Mouse (Mus musculus): ENCODE results near the gene Acpp. TPM values are rescaled to one million over a fixed set of nuclear protein-coding genes. Genes with fewer than 3 reads are reported as not detected.
"Not testable (repeated sequence)": the region's sequence is repeated elsewhere in the genome, so short reads cannot be mapped to it uniquely, and the experiment has no call there.

Gene Acpp
- polyA plus RNA-seq (2015; fragmentation: Nextera tagmentation; extraction: Ambion mirVana) = 0.83 and 0.90 TPM in 2 replicates

- Histone ChIP-seq H3K4me1 (0 out of 2 replicates have a peak, but pooled peaks cover 3% of the 10 kb centered on the region), H3K27ac (peak within 1 kb of the TSS; percentile 46; the same call in 1 of the 2 replicates), H3K9me3 (no peaks in the 10 kb centered on the region), H3K27me3 (replicated peaks) (no peaks in the 10 kb centered on the region), H3K4me2 (peak within 1 kb of the TSS; percentile 47), H3K9ac (no peak within 1 kb of the TSS), H3K4me3 (replicated peaks) (peak within 1 kb of the TSS; percentile 21), H3K36me3 (no peaks in the 10 kb centered on the region)
- peak; percentile 80 for ATAC-seq (ENCODE audit: insufficient read depth, low FRiP score, low read depth)
- WGBS = 20% methylated on average over 18 of the region's 18 CpGs
Observed at GRCm38 (mm10) chr9:104337183-104337931, at the start of gene Acpp. TSS of gene Acpp (minus strand) at chr9:104337748.

GRCm38 (mm10) chr9:104382571-104383170 is 45.1 kb upstream of the Acpp start:
- no peaks in the 10 kb centered on the region for H3K9me3 ChIP-seq
- no peak overlapping the region for H3K9ac ChIP-seq
- H3K4me2 ChIP-seq = no peak overlapping the region
- no peaks in the 10 kb centered on the region for H3K36me3 ChIP-seq
- H3K27ac ChIP-seq = no peak overlapping the region
- H3K27me3 ChIP-seq (replicated peaks) = no peaks in the 10 kb centered on the region
- ATAC-seq (ENCODE audit: insufficient read depth, low FRiP score, low read depth) = no peak
- H3K4me1 ChIP-seq = no peaks in the 10 kb centered on the region
- H3K4me3 ChIP-seq (replicated peaks) = no peak overlapping the region
- 82% methylated on average over 6 of the region's 6 CpGs for WGBS

GRCm38 (mm10) chr9:104379532-104380162 is 42.1 kb upstream of the Acpp start:
- H3K9ac ChIP-seq = no peak overlapping the region
- no peaks in the 10 kb centered on the region for H3K27me3 ChIP-seq (replicated peaks)
- H3K9me3 ChIP-seq = no peaks in the 10 kb centered on the region
- no peak overlapping the region for H3K27ac ChIP-seq
- no peaks in the 10 kb centered on the region for H3K36me3 ChIP-seq
- ATAC-seq (ENCODE audit: insufficient read depth, low FRiP score, low read depth) = no peak
- 55% methylated on average over 9 of the region's 9 CpGs for WGBS
- no peak overlapping the region for H3K4me2 ChIP-seq
- H3K4me3 ChIP-seq (replicated peaks) = no peak overlapping the region
- H3K4me1 ChIP-seq = no peaks in the 10 kb centered on the region

GRCm38 (mm10) chr9:104375573-104375972 is 38.0 kb upstream of the Acpp start:
- no peak overlapping the region for H3K4me3 ChIP-seq (replicated peaks)
- H3K9me3 ChIP-seq = no peaks in the 10 kb centered on the region
- ATAC-seq (ENCODE audit: insufficient read depth, low FRiP score, low read depth) = no peak
- 32% methylated on average over 3 of the region's 3 CpGs for WGBS
- no peak overlapping the region for H3K27ac ChIP-seq
- no peak overlapping the region for H3K9ac ChIP-seq
- H3K4me1 ChIP-seq = no peaks in the 10 kb centered on the region
- H3K4me2 ChIP-seq = no peak overlapping the region
- H3K27me3 ChIP-seq (replicated peaks) = no peaks in the 10 kb centered on the region
- no peaks in the 10 kb centered on the region for H3K36me3 ChIP-seq

- no peak overlapping the region for H3K4me2 ChIP-seq
- 20% methylated on average over 6 of the region's 6 CpGs for WGBS
- no peaks in the 10 kb centered on the region for H3K9me3 ChIP-seq
- H3K27ac ChIP-seq = no peak overlapping the region
- no peak for ATAC-seq (ENCODE audit: insufficient read depth, low FRiP score, low read depth)
- H3K9ac ChIP-seq = no peak overlapping the region
- no peaks in the 10 kb centered on the region for H3K36me3 ChIP-seq
- H3K27me3 ChIP-seq (replicated peaks) = no peaks in the 10 kb centered on the region
- no peaks in the 10 kb centered on the region for H3K4me1 ChIP-seq
- no peak overlapping the region for H3K4me3 ChIP-seq (replicated peaks)
Observed at GRCm38 (mm10) chr9:104373253-104373652, 35.7 kb upstream of the Acpp start.

GRCm38 (mm10) chr9:104366983-104367382 is 29.4 kb upstream of the Acpp start:
- Histone ChIP-seq H3K36me3 (no peaks in the 10 kb centered on the region), H3K9me3 (no peaks in the 10 kb centered on the region), H3K9ac (no peak overlapping the region), H3K4me3 (replicated peaks) (no peak overlapping the region), H3K4me2 (no peak overlapping the region), H3K4me1 (no peaks in the 10 kb centered on the region), H3K27me3 (replicated peaks) (no peaks in the 10 kb centered on the region), H3K27ac (no peak overlapping the region)
- ATAC-seq (ENCODE audit: insufficient read depth, low FRiP score, low read depth) = no peak
- 79% methylated on average over 2 of the region's 2 CpGs for WGBS

GRCm38 (mm10) chr9:104361951-104362350 is 24.4 kb upstream of the Acpp start:
- not testable (repeated sequence) for ATAC-seq (ENCODE audit: insufficient read depth, low FRiP score, low read depth); H3K36me3 ChIP-seq; H3K27me3 ChIP-seq (replicated peaks); H3K4me3 ChIP-seq (replicated peaks); H3K9ac ChIP-seq; H3K9me3 ChIP-seq; H3K4me2 ChIP-seq; H3K4me1 ChIP-seq; H3K27ac ChIP-seq
- WGBS = 73% methylated on average over 1 of the region's 1 CpGs

- H3K27me3 ChIP-seq (replicated peaks) = no peaks in the 10 kb centered on the region
- H3K4me1 ChIP-seq = no peaks in the 10 kb centered on the region
- H3K36me3 ChIP-seq = no peaks in the 10 kb centered on the region
- no peak overlapping the region for H3K9ac ChIP-seq
- no peaks in the 10 kb centered on the region for H3K9me3 ChIP-seq
- H3K27ac ChIP-seq = no peak overlapping the region
- no peak overlapping the region for H3K4me3 ChIP-seq (replicated peaks)
- WGBS = 63% methylated on average over 17 of the region's 17 CpGs
- H3K4me2 ChIP-seq = no peak overlapping the region
- 0 out of 2 replicates have a peak, but pooled peaks have one; percentile 14 for ATAC-seq (ENCODE audit: insufficient read depth, low FRiP score, low read depth)
Observed at GRCm38 (mm10) chr9:104361073-104361891, 23.7 kb upstream of the Acpp start.

- H3K9ac ChIP-seq = no peak overlapping the region
- H3K27me3 ChIP-seq (replicated peaks) = no peaks in the 10 kb centered on the region
- no peak overlapping the region for H3K4me2 ChIP-seq
- no peaks in the 10 kb centered on the region for H3K36me3 ChIP-seq
- no peak overlapping the region for H3K4me3 ChIP-seq (replicated peaks)
- 88% methylated on average over 4 of the region's 4 CpGs for WGBS
- no peak overlapping the region for H3K27ac ChIP-seq
- H3K9me3 ChIP-seq = no peaks in the 10 kb centered on the region
- no peak for ATAC-seq (ENCODE audit: insufficient read depth, low FRiP score, low read depth)
- H3K4me1 ChIP-seq = no peaks in the 10 kb centered on the region
Observed at GRCm38 (mm10) chr9:104360389-104360788, 22.8 kb upstream of the Acpp start.

- Histone ChIP-seq H3K4me2 (no peak overlapping the region), H3K9ac (no peak overlapping the region), H3K4me1 (no peaks in the 10 kb centered on the region), H3K36me3 (no peaks in the 10 kb centered on the region), H3K9me3 (no peaks in the 10 kb centered on the region), H3K27me3 (replicated peaks) (no peaks in the 10 kb centered on the region), H3K27ac (no peak overlapping the region), H3K4me3 (replicated peaks) (no peak overlapping the region)
- peak; percentile 43; the same call in 1 of the 2 replicates for ATAC-seq (ENCODE audit: insufficient read depth, low FRiP score, low read depth)
- 58% methylated on average over 8 of the region's 8 CpGs for WGBS
Observed at GRCm38 (mm10) chr9:104355521-104356270, 18.1 kb upstream of the Acpp start.

GRCm38 (mm10) chr9:104344136-104344535 is 6.6 kb upstream of the Acpp start:
- no peaks in the 10 kb centered on the region for H3K9me3 ChIP-seq
- H3K9ac ChIP-seq = no peak overlapping the region
- 81% methylated on average over 5 of the region's 5 CpGs for WGBS
- H3K4me2 ChIP-seq = no peak overlapping the region
- no peak for ATAC-seq (ENCODE audit: insufficient read depth, low FRiP score, low read depth)
- H3K4me3 ChIP-seq (replicated peaks) = no peak overlapping the region
- no peaks in the 10 kb centered on the region for H3K36me3 ChIP-seq
- H3K27me3 ChIP-seq (replicated peaks) = no peaks in the 10 kb centered on the region
- H3K4me1 ChIP-seq = no peaks in the 10 kb centered on the region
- H3K27ac ChIP-seq = no peak overlapping the region

All from stomach, embryonic 15.5 days (tissue).